Mouse (Mus musculus) embryonic fibroblast, embryonic 13.5 days (primary cell): ENCODE measurements around the gene Syce2.

Experiments used
- CTCF ChIP-seq: IDR thresholded peaks from 2 replicates; pipeline ENCODE4 v1.5.1; 2011; ENCODE audit warnings: mild to moderate bottlenecking, control low read depth, low read length, moderate library complexity, borderline replicate concordance; ENCODE audit not compliant: insufficient read depth
- POLR2A ChIP-seq: IDR thresholded peaks from 2 replicates; pipeline ENCODE4 v1.6.1; 2011; ENCODE audit warnings: low read depth, mild to moderate bottlenecking, control low read depth, low read length, moderate library complexity

DNA sequence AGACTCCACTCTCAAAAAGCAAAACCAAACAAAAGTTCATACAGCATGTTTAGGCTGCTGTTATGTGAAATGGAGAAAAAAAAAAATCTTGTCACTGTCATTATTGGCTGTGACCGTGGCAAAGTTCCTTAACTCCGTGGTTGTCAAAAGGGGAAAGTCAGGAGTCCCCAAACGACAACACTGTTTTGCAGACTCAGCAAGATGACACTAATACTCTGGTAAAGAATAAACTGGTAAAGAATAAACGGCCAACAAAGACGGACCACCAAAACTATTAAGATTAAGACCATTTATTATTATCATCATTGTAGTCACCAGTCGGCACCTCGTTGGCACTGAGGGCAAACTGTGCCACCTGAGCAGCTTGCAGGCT lies 32.0 kb upstream of the Syce2 start:
- TF ChIP-seq CTCF (no peak), POLR2A (no peak; the same call in 1 of the 2 replicates)
